Mouse (Mus musculus): ENCODE results near the gene Endog.
"Not testable (repeated sequence)": the region's sequence is repeated elsewhere in the genome, so short reads cannot be mapped to it uniquely, and the experiment has no call there.

DNA sequence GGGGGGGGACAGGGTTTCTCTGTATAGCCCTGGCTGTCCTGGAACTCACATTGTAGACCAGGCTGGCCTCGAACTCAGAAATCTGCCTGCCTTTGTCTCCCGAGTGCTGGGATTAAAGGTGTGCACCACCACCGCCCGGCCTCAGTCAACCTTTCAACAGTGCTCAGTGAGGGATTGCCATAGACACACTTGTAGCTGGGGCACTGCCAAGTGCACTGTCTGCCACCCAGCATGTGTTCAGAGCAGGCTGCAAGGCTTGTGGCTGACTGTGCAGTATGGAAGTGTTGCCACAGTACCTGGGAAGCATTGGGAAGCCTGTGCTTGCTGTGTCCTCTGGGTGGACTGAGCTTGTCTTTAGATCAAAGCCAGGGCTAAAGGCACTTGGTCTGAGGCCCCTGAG, 31.3 kb upstream of the Endog start:
- not testable (repeated sequence) for TF ChIP-seq GATA1 (IDR thresholded peaks at IDR 0.05; ENCODE audit: borderline replicate concordance, low read length); FLI1 (IDR thresholded peaks at IDR 0.05; ENCODE audit: low read length)

Measured in megakaryocyte, embryonic 14.5 days (primary cell).